Mouse (Mus musculus) embryonic stem cell, embryonic (primary cell): Measurements from ENCODE around the gene Dbp.

ENCODE experiments used
- CTCF ChIA-PET, 4 experiments: fragments of 300-600 bp in 2 of 4; fragments of 350-600 bp in 2 of 4; sonication (Branson Sonifier 250); formaldehyde crosslinking; loops; one replicate each; lab custom pipeline; 2022; ENCODE audit warnings: inconsistent platforms in 2 of 4; lab: Charles Lee
- POLR2A ChIA-PET, 4 experiments: fragments of 300-600 bp in 2 of 4; fragments of 350-600 bp in 2 of 4; sonication (Branson Sonifier 250); formaldehyde crosslinking; loops; one replicate each; lab custom pipeline; 2022; ENCODE audit warnings: antibody characterized with exemption in 4 of 4, inconsistent platforms in 1 of 4; lab: Charles Lee

Gene Dbp

GRCm38 (mm10) chr7:45702809-45703520, 1.9 kb upstream of the Dbp start:
- ChIA-PET POLR2A (interaction anchor here in 3 of 4 experiments (0.6 to 14.6 kb wide), 13 partner anchors 8 to 194 kb away, joined by 3 to 640 read pairs (median 8); partner anchors contain the start of genes Fam83e (in 2 of the 3), Rpl18 (in 2 of the 3), Sec1 (in 2 of the 3) and Sphk2 (in 2 of the 3)), CTCF (interaction anchor here in 3 of 4 experiments (0.6 to 3.6 kb wide), 4 partner anchors 20 to 426 kb away, joined by 3 to 29 read pairs (median 4); partner anchors contain the start of gene Ntn5 (in 1 of the 3))

GRCm38 (mm10) chr7:45703521-45704033, 1.3 kb upstream of the Dbp start:
- ChIA-PET CTCF (interaction anchor here in 3 of 4 experiments (0.6 to 1.3 kb wide), 5 partner anchors 21 to 427 kb away, joined by 3 to 5 read pairs (median 3); partner anchors contain the start of gene Bax (in 1 of the 3)), POLR2A (interaction anchor here (0.6 to 14.6 kb wide), 20 partner anchors 9 to 238 kb away, joined by 3 to 640 read pairs (median 6); partner anchors contain the start of genes Fam83e (in 4 of the 4), Sphk2 (in 4 of the 4), Rpl18 (in 3 of the 4) and Sec1 (in 2 of the 4))

- ChIA-PET POLR2A (interaction anchor here (0.6 to 14.6 kb wide), 26 partner anchors 9 to 242 kb away, joined by 3 to 640 read pairs (median 5); partner anchors contain the start of genes Fam83e (in 4 of the 4), Sphk2 (in 4 of the 4), Rpl18 (in 3 of the 4) and Sec1 (in 2 of the 4)), CTCF (interaction anchor here in 1 of 4 experiments (0.6 to 1.3 kb wide), 3 partner anchors 22 to 237 kb away, joined by 3 read pairs; partner anchors contain the start of gene Bax)
Observed at GRCm38 (mm10) chr7:45704046-45704559, 785 bp upstream of the Dbp start.

- CTCF ChIA-PET = interaction anchor here in 2 of 4 experiments (0.5 to 1.2 kb wide), 3 partner anchors 15 to 168 kb away, joined by 3 to 13 read pairs (median 3); partner anchors contain the start of gene Fam83e (in 1 of the 2)
- POLR2A ChIA-PET = interaction anchor here (0.5 to 14.6 kb wide), 28 partner anchors 10 to 476 kb away, joined by 3 to 640 read pairs (median 5); partner anchors contain the start of genes Fam83e (in 4 of the 4), Rpl18 (in 4 of the 4), Sphk2 (in 4 of the 4) and Sec1 (in 2 of the 4)
Observed at GRCm38 (mm10) chr7:45705443-45705864, 566 bp downstream of the Dbp start.

GRCm38 (mm10) chr7:45705873-45706281, 989 bp downstream of the Dbp start:
- ChIA-PET POLR2A (interaction anchor here (0.5 to 14.6 kb wide), 22 partner anchors 11 to 884 kb away, joined by 3 to 640 read pairs (median 5); partner anchors contain the start of genes Fam83e (in 4 of the 4), Sphk2 (in 4 of the 4), Rpl18 (in 2 of the 4) and Ftl1 (in 1 of the 4)), CTCF (interaction anchor here in 1 of 4 experiments (0.5 to 1.2 kb wide), 2 partner anchors 15 to 67 kb away, joined by 3 read pairs; partner anchors contain the start of gene Fam83e)

- ChIA-PET CTCF (interaction anchor here in 2 of 4 experiments (0.6 to 2.6 kb wide), 6 partner anchors 14 to 95 kb away, joined by 3 to 10 read pairs (median 4); partner anchors contain the start of gene Fam83e (in 1 of the 2)), POLR2A (interaction anchor here (0.6 to 14.6 kb wide), 39 partner anchors 12 to 409 kb away, joined by 3 to 640 read pairs (median 7); partner anchors contain the start of genes Fam83e (in 4 of the 4), Sphk2 (in 4 of the 4), Ftl1 (in 2 of the 4) and Kdelr1 (in 2 of the 4))
Observed at GRCm38 (mm10) chr7:45706721-45707241, 1.9 kb downstream of the Dbp start.

- CTCF ChIA-PET = interaction anchor here (0.6 to 2.6 kb wide), 10 partner anchors 10 to 1333 kb away, joined by 3 to 10 read pairs (median 4); partner anchors contain the start of genes Fam83e (in 1 of the 4) and Sphk2 (in 1 of the 4)
- POLR2A ChIA-PET = interaction anchor here (0.6 to 14.6 kb wide), 74 partner anchors 8 to 721 kb away, joined by 3 to 640 read pairs (median 5); partner anchors contain the start of genes Fam83e (in 4 of the 4), Sphk2 (in 4 of the 4), Ftl1 (in 3 of the 4) and Cyth2 (in 2 of the 4)
Observed at GRCm38 (mm10) chr7:45707375-45707967, 2.6 kb downstream of the Dbp start.

GRCm38 (mm10) chr7:45708221-45708761, 3.4 kb downstream of the Dbp start:
- ChIA-PET CTCF (interaction anchor here in 3 of 4 experiments (0.6 to 2.6 kb wide), 8 partner anchors 9 to 1066 kb away, joined by 3 to 10 read pairs (median 4); partner anchors contain the start of genes Fam83e (in 1 of the 3) and Sphk2 (in 1 of the 3)), POLR2A (interaction anchor here (0.6 to 14.6 kb wide), 68 partner anchors 9 to 503 kb away, joined by 3 to 640 read pairs (median 5); partner anchors contain the start of genes Fam83e (in 4 of the 4), Sphk2 (in 4 of the 4), Ftl1 (in 3 of the 4) and Cyth2 (in 2 of the 4))

- POLR2A ChIA-PET = interaction anchor here (0.5 to 14.6 kb wide), 35 partner anchors 10 to 317 kb away, joined by 3 to 640 read pairs (median 6); partner anchors contain the start of genes Fam83e (in 4 of the 4), Sphk2 (in 4 of the 4), Ftl1 (in 3 of the 4) and Plekha4 (in 2 of the 4)
- CTCF ChIA-PET = interaction anchor here in 2 of 4 experiments (0.8 to 2.6 kb wide), 4 partner anchors 11 to 215 kb away, joined by 3 to 10 read pairs (median 4); partner anchors contain the start of gene Fam83e (in 1 of the 2)
Observed at GRCm38 (mm10) chr7:45709036-45709435, 4.1 kb downstream of the Dbp start.

- CTCF ChIA-PET = interaction anchor here in 1 of 4 experiments (1.2 kb wide), 1 partner anchor 214 kb away, joined by 3 read pairs; no protein-coding TSS in a partner anchor
- POLR2A ChIA-PET = interaction anchor here (0.6 to 14.6 kb wide), 19 partner anchors 9 to 324 kb away, joined by 3 to 640 read pairs (median 6); partner anchors contain the start of genes Fam83e (in 4 of the 4), Sphk2 (in 4 of the 4), Rpl18 (in 2 of the 4) and Ftl1 (in 1 of the 4)
Observed at GRCm38 (mm10) chr7:45709677-45710355, 4.9 kb downstream of the Dbp start.

GRCm38 (mm10) chr7:45710477-45711191, 5.7 kb downstream of the Dbp start:
- CTCF ChIA-PET = no interaction called here
- POLR2A ChIA-PET = interaction anchor here (0.6 to 14.6 kb wide), 12 partner anchors 8 to 270 kb away, joined by 3 to 640 read pairs (median 6); partner anchors contain the start of genes Fam83e (in 4 of the 4), Sphk2 (in 4 of the 4), Rpl18 (in 2 of the 4) and Spaca4 (in 1 of the 4)

GRCm38 (mm10) chr7:45711316-45712021, 6.6 kb downstream of the Dbp start:
- ChIA-PET POLR2A (interaction anchor here in 2 of 4 experiments (0.7 to 18.3 kb wide), 12 partner anchors 7 to 271 kb away, joined by 3 to 640 read pairs (median 3); partner anchors contain the start of genes Fam83e (in 2 of the 2), Rpl18 (in 2 of the 2), Spaca4 (in 2 of the 2) and Sphk2 (in 2 of the 2)), CTCF (no interaction called here)

GRCm38 (mm10) chr7:45712022-45712757, 7.3 kb downstream of the Dbp start:
- CTCF ChIA-PET = interaction anchor here in 1 of 4 experiments (0.6 kb wide), 1 partner anchor 172 kb away, joined by 3 read pairs; no protein-coding TSS in a partner anchor
- POLR2A ChIA-PET = interaction anchor here in 2 of 4 experiments (0.5 to 18.3 kb wide), 10 partner anchors 8 to 252 kb away, joined by 3 to 640 read pairs (median 3); partner anchors contain the start of genes Car11 (in 1 of the 2), Dbp (in 1 of the 2), Fam83e (in 1 of the 2) and Ftl1 (in 1 of the 2)
